Mouse (Mus musculus) lung, adult 2 months (tissue): Measurements from ENCODE around the gene Ldlrad3.
A peak's percentile ranks its signal among the peaks of the same experiment; 100 is the strongest.

Experiments used
- CTCF ChIP-seq: fragments of 200-500 bp; IDR thresholded peaks from 2 replicates; pipeline ENCODE4 v1.5.1; 2011; ENCODE audit warnings: mild to moderate bottlenecking, low read length, control low read depth; ENCODE audit not compliant: insufficient read depth
- POLR2A ChIP-seq: fragments of 200-500 bp; IDR thresholded peaks from 2 replicates; pipeline ENCODE4 v1.6.1; 2011; ENCODE audit warnings: low read depth, mild to moderate bottlenecking, control low read depth, low read length, borderline replicate concordance; ENCODE audit errors: extremely low read depth

DNA sequence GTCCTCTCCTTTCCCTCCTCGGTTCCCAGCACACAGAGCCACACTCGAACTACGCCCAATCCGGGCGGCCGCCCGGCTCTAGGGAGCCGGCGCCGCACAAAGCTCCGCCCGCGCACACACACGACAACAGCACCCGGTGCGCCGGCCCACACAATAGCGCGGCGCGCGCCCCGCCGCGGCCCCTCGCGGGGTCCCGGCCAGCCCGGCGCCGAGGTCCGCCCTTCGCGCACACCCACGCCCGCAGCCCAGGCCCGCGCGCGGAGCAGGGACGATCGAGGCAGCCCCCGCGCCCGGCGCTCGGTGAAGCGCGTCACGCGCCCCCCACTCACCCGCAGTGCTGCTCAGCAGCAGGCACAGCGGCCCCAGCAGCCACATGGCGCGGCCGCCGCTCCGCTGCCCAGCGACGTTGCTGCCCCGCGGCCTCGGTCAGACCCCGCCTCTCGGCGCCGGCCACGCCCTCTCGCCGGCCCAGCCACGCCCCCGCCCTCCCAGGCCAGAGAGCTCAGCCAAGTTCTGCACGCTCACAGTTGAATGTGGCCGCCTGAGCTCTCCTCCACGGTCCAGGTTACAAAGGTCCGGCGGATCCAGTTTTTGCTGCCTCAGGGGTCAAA lies at the start of gene Ldlrad3:
- no peak for TF ChIP-seq CTCF
- peak; percentile 55; the same call in 1 of the 2 replicates for TF ChIP-seq POLR2A
